Mouse (Mus musculus) heart, adult 8-10 months (tissue): ENCODE measurements at regions not wholly inside any gene's neighbourhood (a gene's known extent, or its start where the extent isn't known, plus 50 kb on each side); places are given as distances from the start of the nearest gene placed in this dataset.

Experiments used
- DNase-seq: peaks from one replicate; pipeline ENCODE4 v3.0.0; 2022; ENCODE audit warnings: low spot score

- DNase-seq, result no peak
Measured at GRCm38 (mm10) chrX:169554359-169554758, 130.6 kb upstream of the Mid1 start.

DNA sequence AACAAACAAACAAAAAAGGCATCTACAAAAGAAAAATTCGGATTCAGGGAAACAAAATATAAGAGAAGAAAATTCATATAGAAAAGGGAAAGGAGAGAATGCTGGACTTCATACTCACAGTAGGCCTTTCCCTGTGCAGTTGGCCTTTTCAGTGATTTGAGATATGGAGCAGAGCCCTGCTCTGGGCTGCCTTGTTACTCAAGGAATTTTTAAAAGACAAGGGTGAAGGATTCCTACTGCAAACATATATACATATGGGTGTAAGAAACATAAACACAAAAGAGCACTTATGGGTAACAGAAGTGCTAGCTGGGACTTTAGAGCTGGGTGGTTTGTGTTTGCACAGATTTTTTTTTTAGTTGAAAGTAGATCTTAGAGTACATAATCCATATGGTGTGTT lies 132.1 kb upstream of the Mid1 start:
- no peak for DNase-seq

DNA sequence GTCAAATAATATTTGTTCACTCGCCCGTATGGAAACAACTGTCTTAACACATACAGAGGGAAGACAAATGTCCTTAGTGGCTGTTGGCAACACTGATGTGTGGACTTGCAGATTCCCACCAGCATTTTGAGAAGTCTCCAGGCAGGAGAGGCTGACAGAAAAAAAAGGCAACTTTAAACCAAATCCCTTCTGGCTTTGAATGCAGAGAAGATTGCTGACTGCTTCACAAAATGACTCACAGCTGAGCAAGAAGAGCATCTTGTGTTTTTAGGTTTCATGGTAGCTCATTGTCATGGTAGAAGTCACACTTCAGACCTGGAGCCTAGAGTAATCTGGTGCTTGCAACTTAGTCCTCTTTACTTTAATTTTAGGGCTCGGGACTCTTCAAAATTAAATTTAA lies 141.0 kb upstream of the Mid1 start:
- DNase-seq, result no peak

DNA sequence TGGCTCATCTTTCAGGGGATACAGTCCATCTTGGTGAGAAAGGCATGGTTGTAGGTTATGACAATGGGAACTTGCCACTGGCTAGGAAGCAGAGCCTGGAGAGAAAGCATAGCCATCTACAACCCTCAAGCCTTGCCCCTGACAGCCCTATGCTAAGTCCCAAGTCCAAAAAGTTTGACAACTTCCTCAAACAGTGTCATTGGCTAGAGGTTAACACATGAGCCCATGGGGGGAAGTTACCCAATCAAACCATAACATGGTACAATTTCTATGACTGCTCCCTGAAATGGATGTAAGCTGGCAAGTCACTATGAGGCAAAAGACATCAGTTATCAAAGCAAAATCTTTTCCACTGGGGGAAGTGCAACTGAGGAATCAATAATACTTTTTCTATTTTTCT lies 176.8 kb upstream of the Mid1 start:
- no peak for DNase-seq

DNA sequence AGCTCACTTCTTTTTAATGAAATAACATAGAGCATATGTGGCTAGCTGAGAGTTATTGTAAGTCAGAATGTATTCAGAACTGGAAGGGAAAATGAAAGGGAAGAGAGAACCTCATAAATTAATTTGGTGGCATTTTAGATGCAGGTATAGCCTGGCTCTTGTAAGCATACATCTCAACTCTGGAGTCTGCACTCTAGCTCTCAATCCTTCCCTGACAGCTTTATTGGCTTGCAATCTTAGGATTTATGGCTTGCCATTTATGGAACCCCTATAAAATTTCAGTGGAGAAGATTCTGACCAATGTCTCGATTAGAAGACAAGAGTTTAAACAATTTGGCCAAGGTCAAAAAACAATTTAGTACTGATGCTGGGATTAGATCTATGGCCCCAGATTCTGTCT lies 173.4 kb upstream of the Hccs start:
- no peak for DNase-seq

- no peak for DNase-seq
Measured at GRCm38 (mm10) chrX:169473518-169473917, 153.3 kb upstream of the Hccs start.

DNA sequence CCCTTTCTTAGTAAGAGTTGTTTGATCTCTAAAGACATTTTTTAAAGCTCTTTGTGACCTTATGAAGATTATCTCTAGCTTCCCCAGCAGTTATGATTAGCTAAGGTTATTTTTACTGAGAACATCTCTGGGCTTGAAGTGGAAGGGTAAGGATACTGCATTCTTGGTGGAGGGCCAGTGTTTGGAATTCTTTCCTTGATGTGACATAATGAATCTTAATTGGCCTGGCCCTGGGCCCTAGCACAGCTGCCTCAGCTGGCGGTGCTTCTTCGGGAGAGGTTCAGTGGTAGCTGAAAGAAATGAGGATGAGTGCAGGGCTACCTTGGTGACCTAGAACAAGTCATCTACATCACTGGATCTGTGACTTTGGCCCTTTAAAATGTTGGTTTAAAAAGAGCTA lies 150.5 kb upstream of the Hccs start:
- DNase-seq, result peak; percentile 1

DNA sequence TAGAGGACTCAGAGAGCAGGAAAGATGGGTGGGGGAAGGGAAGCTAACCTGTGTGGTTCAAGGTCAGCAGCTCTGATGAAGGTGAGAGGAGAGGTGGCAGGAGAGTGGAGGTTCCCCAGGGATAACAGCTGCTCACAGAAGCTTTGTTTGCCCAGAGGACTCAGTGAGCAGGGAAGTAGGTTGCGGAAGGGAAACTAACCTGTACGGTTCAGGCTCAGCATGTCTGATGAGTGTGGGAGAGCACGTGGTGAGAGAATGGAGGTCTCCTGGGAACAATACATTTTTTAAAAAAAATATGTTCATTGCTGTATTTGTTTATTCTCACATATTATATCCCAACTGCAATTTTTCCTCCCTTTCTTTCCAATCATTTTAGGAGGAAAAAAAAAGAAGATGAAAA lies 130.0 kb upstream of the Hccs start:
- DNase-seq, result no peak

DNA sequence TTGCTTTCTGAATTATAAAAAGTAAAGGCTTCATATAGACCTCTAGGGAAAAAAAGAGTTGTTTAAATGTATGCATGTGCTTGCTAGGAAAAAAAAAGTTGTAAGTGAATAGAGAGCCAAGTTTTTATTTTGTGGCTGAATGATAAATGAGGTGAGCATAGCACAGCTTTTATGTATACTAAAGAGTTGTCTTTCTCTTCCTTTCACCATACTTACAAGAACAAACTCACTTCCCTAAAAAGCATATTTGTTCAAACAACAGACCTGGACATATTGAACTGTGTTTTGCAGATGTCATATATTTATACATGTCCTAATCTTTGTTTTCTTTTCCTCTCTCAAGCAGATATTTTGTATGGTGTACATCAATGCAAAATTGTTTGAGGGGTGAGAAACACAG lies 119.4 kb upstream of the Hccs start:
- DNase-seq, result no peak

GRCm38 (mm10) chrX:169438626-169439025 lies 118.5 kb upstream of the Hccs start:
- DNase-seq, result no peak

DNA sequence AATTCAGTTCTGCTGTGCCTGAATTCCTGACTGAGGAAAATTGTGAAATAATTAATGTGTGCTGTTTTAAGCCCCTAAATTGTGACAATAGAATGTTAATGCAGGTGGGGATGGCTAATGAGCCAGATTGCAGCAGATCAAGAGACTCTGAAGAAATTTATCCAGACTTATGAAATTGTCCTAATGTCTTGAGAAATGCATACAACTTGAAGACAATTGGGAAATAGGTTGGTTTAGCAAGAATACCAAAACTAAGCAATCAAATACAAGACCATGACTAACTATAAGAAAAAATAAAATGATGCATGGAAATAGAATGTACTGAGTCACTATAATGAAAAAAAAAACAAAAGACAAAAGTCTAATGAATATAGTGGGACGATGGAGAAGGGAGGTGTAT lies 113.7 kb upstream of the Hccs start:
- no peak for DNase-seq

DNA sequence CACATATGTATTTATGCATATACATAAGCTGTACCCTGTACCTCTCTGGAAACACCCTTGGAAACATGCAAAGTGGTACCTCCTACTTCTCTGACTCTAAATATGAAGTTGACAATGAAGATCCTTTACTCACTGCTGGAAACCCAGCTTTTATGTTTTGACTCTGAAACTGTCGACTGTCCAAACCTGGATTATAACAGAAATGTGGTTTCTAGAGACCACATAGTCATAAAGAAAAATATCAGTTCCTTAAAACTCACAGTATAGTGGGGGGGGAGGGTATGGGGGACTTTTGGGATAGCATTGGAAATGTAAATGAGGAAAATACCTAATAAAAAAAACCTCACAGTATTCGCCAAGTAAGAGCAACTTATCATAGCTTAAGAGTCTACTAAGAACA lies 76.7 kb upstream of the Hccs start:
- DNase-seq, result no peak

GRCm38 (mm10) chrX:169386640-169387039 lies 66.5 kb upstream of the Hccs start:
- DNase-seq, result no peak
